Mouse (Mus musculus) kidney, adult 9 months (tissue): Measurements from ENCODE around the gene Ikbke.

Source experiments
- DNase-seq: peaks from one replicate; pipeline ENCODE4 v3.0.0; 2022

Gene Ikbke

DNA sequence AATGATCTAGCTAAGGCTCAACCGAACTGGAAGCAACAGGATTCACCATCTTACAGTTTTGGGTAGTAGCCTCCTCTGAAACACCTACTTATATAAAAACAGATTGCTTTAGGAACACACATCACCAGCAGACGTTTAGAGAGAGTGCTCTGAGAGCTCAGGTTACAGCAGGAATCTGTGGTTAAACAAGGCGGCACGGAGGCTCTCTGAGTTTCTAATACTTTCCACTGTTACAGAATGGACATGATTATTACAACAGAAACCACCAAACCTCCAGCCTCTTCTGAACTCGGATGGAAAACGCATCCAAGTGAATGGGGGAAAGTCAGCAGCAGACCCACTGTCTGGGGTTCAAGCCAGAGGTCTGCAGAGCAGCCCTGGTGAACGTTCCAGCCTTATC lies 43.3 kb downstream of the Ikbke start:
- DNase-seq = no peak

GRCm38 (mm10) chr1:131233527-131233926 lies 45.9 kb downstream of the Ikbke start:
- DNase-seq = no peak

GRCm38 (mm10) chr1:131228659-131229058 lies 50.7 kb downstream of the Ikbke start:
- DNase-seq = no peak

GRCm38 (mm10) chr1:131228225-131228624 lies 51.2 kb downstream of the Ikbke start:
- no peak for DNase-seq

DNA sequence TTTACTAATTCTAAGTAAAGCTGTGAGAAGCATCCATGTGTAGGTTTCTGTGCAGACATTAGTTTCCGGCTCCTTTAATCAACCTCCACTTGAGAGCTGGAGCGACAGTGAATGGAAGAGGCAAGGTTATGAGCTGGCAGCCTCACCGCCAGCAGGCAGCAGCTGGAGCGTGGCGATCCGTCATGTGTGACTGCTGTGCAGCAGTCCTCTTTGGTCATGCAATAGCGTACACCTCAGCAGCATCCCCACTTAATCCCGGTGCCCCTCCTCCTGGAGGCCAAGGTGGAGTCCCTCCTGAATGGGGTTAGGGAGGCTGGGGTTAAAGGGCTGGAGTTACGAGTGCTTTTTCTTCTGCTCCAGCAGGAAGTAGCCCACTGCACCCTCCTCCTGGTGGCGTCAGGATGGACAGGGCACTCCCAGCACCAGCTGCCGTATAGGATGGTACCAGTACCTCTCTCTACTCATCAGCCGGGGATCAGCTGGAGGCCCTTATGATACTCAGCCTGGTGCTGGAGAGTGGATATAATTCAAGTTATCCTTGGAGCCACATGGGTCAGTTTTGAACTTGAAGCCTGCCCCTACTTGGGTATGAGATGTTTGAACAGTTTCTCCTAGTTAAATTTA lies 54.4 kb downstream of the Ikbke start:
- peak; percentile 37 for DNase-seq

GRCm38 (mm10) chr1:131223345-131223744 lies 56.1 kb downstream of the Ikbke start:
- DNase-seq = no peak

- DNase-seq = no peak
Measured at GRCm38 (mm10) chr1:131221822-131222590, 57.4 kb downstream of the Ikbke start.

DNA sequence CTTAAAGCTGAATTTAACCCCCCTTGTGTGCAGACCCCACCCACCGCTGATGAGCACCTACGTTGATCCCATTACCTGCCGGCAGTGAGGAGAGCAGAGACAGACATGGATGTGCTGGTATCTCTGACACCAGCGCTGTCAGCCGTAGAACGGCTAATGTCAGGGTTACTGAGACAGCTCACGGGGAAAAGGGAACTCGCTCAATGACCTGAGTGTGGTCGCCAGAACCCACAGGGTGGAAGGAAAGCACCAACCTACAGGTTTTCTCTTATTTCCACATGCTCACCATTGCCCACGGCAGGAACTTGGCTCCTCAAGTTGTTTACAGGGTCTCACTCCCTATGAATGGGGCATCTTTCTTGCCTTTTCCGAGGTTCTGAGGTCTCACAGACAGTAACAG lies 60.5 kb downstream of the Ikbke start:
- no peak for DNase-seq

DNA sequence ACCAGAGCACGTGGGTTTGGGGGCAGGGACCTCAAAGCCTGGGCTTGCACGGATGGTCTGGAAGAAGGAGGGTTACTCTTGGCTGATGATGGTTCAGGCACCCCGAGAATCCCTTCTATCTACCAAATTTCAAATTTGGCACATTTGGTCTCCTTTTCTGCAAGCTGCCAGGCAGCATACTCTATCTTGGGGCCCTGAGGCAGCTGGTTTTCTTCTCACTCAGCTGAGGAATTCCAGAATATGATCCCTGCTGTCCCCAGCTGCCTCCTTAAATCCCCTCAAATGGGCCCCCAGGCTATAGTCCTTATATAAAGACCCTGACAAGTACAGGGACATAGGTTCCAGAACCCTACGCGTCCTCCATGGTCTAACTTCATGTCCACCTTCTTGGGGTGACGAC lies 66.0 kb downstream of the Ikbke start:
- no peak for DNase-seq

- no peak for DNase-seq
Measured at GRCm38 (mm10) chr1:131212956-131213355, 66.5 kb downstream of the Ikbke start.

- no peak for DNase-seq
Measured at GRCm38 (mm10) chr1:131211655-131212054, 67.8 kb downstream of the Ikbke start.

DNA sequence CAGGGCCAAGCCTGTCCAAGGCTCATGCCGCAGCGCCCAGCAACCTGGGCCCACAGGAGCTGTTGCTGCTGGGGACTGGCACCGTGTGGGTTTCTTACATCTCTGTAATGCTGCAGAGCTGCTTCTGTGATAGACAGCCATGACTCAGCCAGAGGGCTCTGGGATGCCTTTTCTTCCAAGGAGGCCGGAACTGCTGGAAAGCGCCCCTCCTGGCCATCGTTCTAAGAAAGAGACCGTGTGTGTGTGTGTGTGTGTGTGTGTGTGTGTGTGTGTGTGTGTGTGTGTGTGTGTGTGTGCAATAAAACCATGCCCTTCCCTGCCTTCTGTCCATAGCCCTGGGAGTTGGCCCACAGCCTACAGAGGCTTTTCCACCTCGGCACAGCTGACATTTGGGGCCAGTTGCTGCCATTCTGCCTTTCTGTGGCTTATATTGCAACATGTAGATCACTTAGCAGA lies 69.4 kb downstream of the Ikbke start:
- DNase-seq = no peak

- DNase-seq = no peak
Measured at GRCm38 (mm10) chr1:131208800-131209199, 70.6 kb downstream of the Ikbke start.

DNA sequence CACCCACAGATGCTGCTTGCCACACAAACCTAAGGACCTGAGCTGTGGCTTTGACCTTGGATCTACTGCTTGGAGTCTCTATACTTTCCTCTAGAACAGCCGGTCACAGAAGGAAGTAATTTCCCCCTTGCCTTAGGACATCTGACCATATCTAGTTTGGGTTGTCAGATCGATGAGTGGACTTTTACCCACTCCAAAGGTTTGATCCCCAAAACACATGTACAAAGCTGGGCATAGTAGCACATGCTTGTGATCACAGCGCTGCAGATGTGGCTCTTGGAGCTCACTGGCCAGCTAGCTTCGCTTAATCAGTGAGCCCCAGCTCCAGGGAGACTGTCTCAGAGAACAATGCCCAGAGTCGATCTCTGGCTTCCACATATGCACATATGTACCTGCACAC lies 71.3 kb downstream of the Ikbke start:
- DNase-seq = no peak

DNA sequence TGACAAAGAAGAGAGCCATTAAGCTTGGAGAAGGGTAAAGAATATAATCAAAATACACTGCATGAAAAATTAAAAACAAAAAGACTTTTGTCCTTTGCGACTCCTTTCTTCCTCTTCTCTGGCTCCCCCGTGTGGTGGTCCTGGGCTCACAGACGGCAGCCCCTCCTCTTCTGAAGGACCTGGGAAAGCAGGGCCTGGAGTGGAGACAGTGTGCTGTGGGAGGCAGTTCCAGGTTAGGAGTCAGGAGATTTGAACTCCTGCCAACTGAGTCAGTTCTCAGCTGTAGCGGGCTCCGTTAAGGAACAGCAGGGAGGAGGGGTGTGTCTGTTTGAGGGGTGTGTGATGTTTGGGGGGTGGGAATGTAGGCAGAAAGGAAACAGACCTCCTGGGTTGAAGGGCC lies 71.9 kb downstream of the Ikbke start:
- DNase-seq = peak; percentile 57

DNA sequence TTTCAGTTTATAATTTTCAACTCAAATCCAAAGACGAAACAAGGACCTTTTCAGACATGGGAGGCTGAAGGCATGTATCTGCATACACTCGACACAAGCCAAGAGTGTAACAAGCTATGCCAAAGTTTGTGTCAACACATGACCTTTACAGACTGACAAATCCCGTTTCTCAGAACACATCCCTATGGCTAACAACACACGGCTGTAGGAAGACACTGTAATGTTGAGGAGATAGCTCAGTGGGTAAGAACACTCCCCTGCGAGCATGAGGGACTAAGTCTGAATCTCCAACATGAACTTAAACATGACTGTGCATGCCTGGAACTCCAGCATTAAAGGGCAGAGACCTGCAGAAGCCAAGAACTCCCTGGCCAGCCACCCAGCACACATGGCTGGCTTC lies 73.1 kb downstream of the Ikbke start:
- no peak for DNase-seq

DNA sequence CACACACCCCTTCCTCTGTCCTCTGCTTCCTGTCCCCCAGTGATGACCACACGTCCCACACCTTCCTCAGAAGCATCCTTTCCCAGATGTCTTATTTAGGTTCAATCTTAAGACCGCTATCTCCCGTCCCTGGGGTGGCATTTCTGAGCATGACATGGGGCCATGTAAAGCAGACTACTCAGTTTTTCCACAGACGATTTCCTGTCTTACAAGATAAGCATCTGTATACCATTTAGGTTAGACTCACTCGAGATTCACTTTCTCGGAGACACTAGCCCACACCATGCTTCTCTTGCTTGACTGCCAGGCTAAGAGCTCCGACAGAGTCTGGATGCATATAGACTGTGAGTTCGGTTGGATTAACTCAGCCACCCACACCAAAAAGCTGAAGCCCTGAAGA lies 74.9 kb downstream of the Ikbke start:
- DNase-seq = no peak
